Mouse (Mus musculus) heart, adult 10 weeks (tissue): ENCODE measurements around the gene Cidec. TPM values are rescaled to one million over a fixed set of nuclear protein-coding genes. Genes with fewer than 3 reads are reported as not detected.

ENCODE experiments used
- polyA plus RNA-seq: library from polyadenylated mRNA; stranded (reverse); fragments of 350-450 nt; fragmentation: Illumina TruSeq; extraction: RNeasy Lipid Tissue Mini Kit (QIAGEN cat#74804); gene quantifications from one replicate; pipeline ENCODE4 v1.2.3, GENCODE M21; 2014; ENCODE audit warnings: low read depth, low replicate concordance

The Cidec gene
- 18.2 TPM for polyA plus RNA-seq

GRCm38 (mm10) chr6:113435664-113436205 is at the start of gene Cidec:
Gene Cidec, minus strand, starts transcription at chr6:113435760.

GRCm38 (mm10) chr6:113483100-113483615 is 47.6 kb upstream of the Cidec start, which contains the start of gene Creld1:
Gene Creld1, plus strand, starts transcription at chr6:113483297.

GRCm38 (mm10) chr6:113471297-113471936 is 35.9 kb upstream of the Cidec start, which contains the start of gene Il17rc:
Gene Il17rc, plus strand, starts transcription at chr6:113471427.

GRCm38 (mm10) chr6:113457952-113458534 is 22.5 kb upstream of the Cidec start, which contains the start of gene Il17re:
Gene Il17re, plus strand, starts transcription at chr6:113458484.

GRCm38 (mm10) chr6:113442442-113443090 is 7.0 kb upstream of the Cidec start, which contains the start of gene Jagn1:
Gene Jagn1, plus strand, starts transcription at chr6:113442569.

GRCm38 (mm10) chr6:113419199-113419587 is 16.4 kb downstream of the Cidec start, which contains the start of gene Rpusd3:
Gene Rpusd3, minus strand, starts transcription at chr6:113419340.

GRCm38 (mm10) chr6:113388960-113389359 is 46.6 kb downstream of the Cidec start, which contains the start of gene Ttll3:
Gene Ttll3, plus strand, starts transcription at chr6:113389260.

GRCm38 (mm10) chr6:113377496-113378385 is 57.8 kb downstream of the Cidec start, which contains the start of the genes Tada3 and Arpc4:
Gene Tada3, minus strand, starts transcription at chr6:113377883.
Gene Arpc4, plus strand, starts transcription at chr6:113378115.

Other genes with a start within 250 kb of the Cidec start
- 0.34 TPM for gene Lhfpl4, start 240.4 kb downstream of the Cidec start, polyA plus RNA-seq
- 16.7 TPM for gene Mtmr14, start 197.9 kb downstream of the Cidec start, polyA plus RNA-seq
- not detected for gene Cpne9, start 153.5 kb downstream of the Cidec start, polyA plus RNA-seq
- gene Brpf1, start 128.6 kb downstream of the Cidec start, polyA plus RNA-seq = 11.4 TPM
- 6.3 TPM for gene Ogg1, start 108.8 kb downstream of the Cidec start, polyA plus RNA-seq
- 81.4 TPM for gene Camk1, start 91.8 kb downstream of the Cidec start, polyA plus RNA-seq
- gene Tada3, start 57.9 kb downstream of the Cidec start, polyA plus RNA-seq = 20.5 TPM
- gene Arpc4, start 57.6 kb downstream of the Cidec start, polyA plus RNA-seq = 57.4 TPM
- gene Ttll3, start 46.5 kb downstream of the Cidec start, polyA plus RNA-seq = 2.0 TPM
- 8.7 TPM for gene Rpusd3, start 16.4 kb downstream of the Cidec start, polyA plus RNA-seq
- 31.3 TPM for gene Jagn1, start 6.8 kb upstream of the Cidec start, polyA plus RNA-seq
- 1.0 TPM for gene Il17re, start 22.7 kb upstream of the Cidec start, polyA plus RNA-seq
- gene Il17rc, start 35.7 kb upstream of the Cidec start, polyA plus RNA-seq = 9.2 TPM
- gene Creld1, start 47.5 kb upstream of the Cidec start, polyA plus RNA-seq = 37.7 TPM
- gene Prrt3, start 66.2 kb upstream of the Cidec start, polyA plus RNA-seq = not detected
- 70.3 TPM for gene Emc3, start 95.9 kb upstream of the Cidec start, polyA plus RNA-seq
- 0.08 TPM for gene Fancd2, start 95.9 kb upstream of the Cidec start, polyA plus RNA-seq
- gene Fancd2os, start 165.0 kb upstream of the Cidec start, polyA plus RNA-seq = not detected
- gene Brk1, start 169.0 kb upstream of the Cidec start, polyA plus RNA-seq = 102 TPM
- 9.6 TPM for gene Vhl, start 188.2 kb upstream of the Cidec start, polyA plus RNA-seq
- 9.3 TPM for gene Irak2, start 202.7 kb upstream of the Cidec start, polyA plus RNA-seq